ENCODE assay signal across 9 mouse cellular contexts in genomic region chr4:130960118-130960734, GRCm38 (mm10). TPM values are rescaled to one million over a fixed set of nuclear protein-coding genes. Genes with fewer than 3 reads are reported as not detected.
DNase-seq lines count a peak whose midpoint lies in the region; ATAC-seq lines count a peak whose summit lies in the region.
"Had no signal": no experiment of that assay in that cellular context is flagged by ENCODE, and none has a peak within 500 bp of the region (broad histone marks: within the 10 kb centered on the region; RNA-seq: fewer than 3 reads in every experiment).

No protein-coding gene starts in this region.

- H3K27me3 ChIP-seq in heart, embryonic 12.5 days (replicated peaks): peaks cover 21% of the 10 kb centered on the region
- peaks cover 6% of the 10 kb centered on the region; the same call in 1 of the 2 replicates for H3K27me3 ChIP-seq in liver, embryonic 12.5 days (replicated peaks)
- no peaks in the 10 kb centered on the region for H3K27me3 ChIP-seq in neural tube, embryonic 14.5 days (ENCODE audit: control insufficient read depth, insufficient read depth, low read length)

- no peaks in the 10 kb centered on the region for H3K4me1 ChIP-seq in heart, embryonic 12.5 days (replicated peaks)
- no peaks in the 10 kb centered on the region for H3K4me1 ChIP-seq in liver, embryonic 12.5 days
- no peaks in the 10 kb centered on the region for H3K4me1 ChIP-seq in neural tube, embryonic 14.5 days (ENCODE audit: control insufficient read depth, insufficient read depth, low read length)

- H3K9ac ChIP-seq in heart, embryonic 12.5 days: no peak overlapping the region
- H3K9ac ChIP-seq in liver, embryonic 12.5 days: no peak overlapping the region
- no peak overlapping the region for H3K9ac ChIP-seq in neural tube, embryonic 14.5 days (replicated peaks; ENCODE audit: low read depth, low read length)

- H3K36me3 ChIP-seq in heart, embryonic 12.5 days: no peaks in the 10 kb centered on the region
- H3K36me3 ChIP-seq in liver, embryonic 12.5 days: no peaks in the 10 kb centered on the region
- H3K36me3 ChIP-seq in neural tube, embryonic 14.5 days (ENCODE audit: control insufficient read depth, insufficient read depth, low read length): no peaks in the 10 kb centered on the region

- H3K4me2 ChIP-seq in heart, embryonic 12.5 days: no peak overlapping the region
- H3K4me2 ChIP-seq in liver, embryonic 12.5 days: no peak overlapping the region
- H3K4me2 ChIP-seq in neural tube, embryonic 14.5 days (ENCODE audit: low read depth, low read length): no peak overlapping the region

- DNase-seq in CD8-positive naive resting alpha-beta T cell, adult 2 months (ENCODE audit: low read depth in 2 of 2, low spot score in 2 of 2): peak; percentile 74 to 81
- peak; percentile 80 for DNase-seq in brain, adult 2 months (ENCODE audit: low read depth, low spot score)
- peak; percentile 83 for DNase-seq in kidney, postnatal 14 days
- peak; percentile 69 for DNase-seq in testis, postnatal 14 days (ENCODE audit: low spot score)

- 33% methylated on average over 9 of the region's 9 CpGs for WGBS in heart, embryonic 12.5 days
- WGBS in liver, embryonic 12.5 days (ENCODE audit: insufficient replicate concordance): 20% methylated on average over 9 of the region's 9 CpGs
- WGBS in neural tube, embryonic 14.5 days: 32% methylated on average over 9 of the region's 9 CpGs

- no peaks in the 10 kb centered on the region for H3K9me3 ChIP-seq in heart, embryonic 12.5 days (replicated peaks)
- no peaks in the 10 kb centered on the region for H3K9me3 ChIP-seq in liver, embryonic 12.5 days (replicated peaks)
- H3K9me3 ChIP-seq in neural tube, embryonic 14.5 days (ENCODE audit: control insufficient read depth, low read length): no peaks in the 10 kb centered on the region

- H3K4me3 ChIP-seq in heart, embryonic 12.5 days: no peak overlapping the region
- H3K4me3 ChIP-seq in liver, embryonic 12.5 days: no peak overlapping the region
- H3K4me3 ChIP-seq in neural tube, embryonic 14.5 days (ENCODE audit: low read depth, low read length): no peak overlapping the region
- H3K4me3 ChIP-seq: erythroblast, embryonic 14.5 days had no signal

- H3K27ac ChIP-seq in heart, embryonic 12.5 days (ENCODE audit: poor library complexity, severe bottlenecking): no peak overlapping the region
- no peak overlapping the region for H3K27ac ChIP-seq in liver, embryonic 12.5 days
- H3K27ac ChIP-seq in neural tube, embryonic 14.5 days (ENCODE audit: low read depth, low read length): no peak overlapping the region

- ATAC-seq in erythroblast, adult 5-6 weeks (replicated peaks; ENCODE audit: low FRiP score, poor library complexity, severe bottlenecking): peak; percentile 66
- ATAC-seq in heart, embryonic 12.5 days (ENCODE audit: insufficient number of reproducible peaks, low FRiP score): 0 out of 2 replicates have a peak, but pooled peaks have one; percentile 27
- ATAC-seq in liver, embryonic 12.5 days: 0 out of 2 replicates have a peak, but pooled peaks have one; percentile 15
- peak; percentile 74; the same call in 1 of the 2 replicates for ATAC-seq in neural tube, embryonic 14.5 days (ENCODE audit: low read depth)

RNA-seq across cellular contexts. Expression of gene Matn1, which starts 16.0 kb away (rescaled TPM):
- total RNA-seq in erythroblast, adult 5-6 weeks (2015; ENCODE audit: low replicate concordance): not detected in 2 replicates
- total RNA-seq in erythroblast, adult 5-6 weeks (2017; ENCODE audit: low replicate concordance): not detected in 2 replicates
- 0.08 TPM in 1 of 2 replicates, not detected in the other for polyA plus RNA-seq in heart, embryonic 12.5 days (2016; fragmentation: Nextera tagmentation; extraction: Ambion mirVana)
- polyA plus RNA-seq in liver, embryonic 12.5 days (2016; fragmentation: Nextera tagmentation; extraction: Ambion mirVana): 0.12 and 0.17 TPM in 2 replicates
- not detected in 2 replicates for polyA plus RNA-seq in neural tube, embryonic 14.5 days (2014; fragmentation: Nextera tagmentation; extraction: Ambion mirVana)
- polyA plus RNA-seq: erythroblast, embryonic 14.5 days had no signal

RNA-seq across cellular contexts. Expression of gene Laptm5, which starts 47.3 kb away (rescaled TPM):
- total RNA-seq in erythroblast, adult 5-6 weeks (2015; ENCODE audit: low replicate concordance): 171 and 179 TPM in 2 replicates
- 42.5 and 62.7 TPM in 2 replicates for total RNA-seq in erythroblast, adult 5-6 weeks (2017; ENCODE audit: low replicate concordance)
- 13.7 and 16.0 TPM in 2 replicates for polyA plus RNA-seq in heart, embryonic 12.5 days (2016; fragmentation: Nextera tagmentation; extraction: Ambion mirVana)
- polyA plus RNA-seq in liver, embryonic 12.5 days (2016; fragmentation: Nextera tagmentation; extraction: Ambion mirVana): 61.1 and 64.3 TPM in 2 replicates
- polyA plus RNA-seq in neural tube, embryonic 14.5 days (2014; fragmentation: Nextera tagmentation; extraction: Ambion mirVana): 21.2 and 36.6 TPM in 2 replicates

Comparison
In these comparisons a context has a peak if more than half of its experiments do, and no peak if none do; other contexts are left out.
1. ATAC-seq: peak in every context shown above with its lines; median percentile 74 in neural tube, embryonic 14.5 days; 66 in erythroblast, adult 5-6 weeks; 27 in heart, embryonic 12.5 days; 15 in liver, embryonic 12.5 days.